Mouse (Mus musculus): ENCODE results near the gene Golph3l. TPM values are rescaled to one million over a fixed set of nuclear protein-coding genes. Genes with fewer than 3 reads are reported as not detected.
A peak's percentile ranks its signal among the peaks of the same experiment; 100 is the strongest.

The Golph3l gene
- total and polyA plus RNA-seq, 2 experiments, result 2.5 to 5.2 TPM

DNA sequence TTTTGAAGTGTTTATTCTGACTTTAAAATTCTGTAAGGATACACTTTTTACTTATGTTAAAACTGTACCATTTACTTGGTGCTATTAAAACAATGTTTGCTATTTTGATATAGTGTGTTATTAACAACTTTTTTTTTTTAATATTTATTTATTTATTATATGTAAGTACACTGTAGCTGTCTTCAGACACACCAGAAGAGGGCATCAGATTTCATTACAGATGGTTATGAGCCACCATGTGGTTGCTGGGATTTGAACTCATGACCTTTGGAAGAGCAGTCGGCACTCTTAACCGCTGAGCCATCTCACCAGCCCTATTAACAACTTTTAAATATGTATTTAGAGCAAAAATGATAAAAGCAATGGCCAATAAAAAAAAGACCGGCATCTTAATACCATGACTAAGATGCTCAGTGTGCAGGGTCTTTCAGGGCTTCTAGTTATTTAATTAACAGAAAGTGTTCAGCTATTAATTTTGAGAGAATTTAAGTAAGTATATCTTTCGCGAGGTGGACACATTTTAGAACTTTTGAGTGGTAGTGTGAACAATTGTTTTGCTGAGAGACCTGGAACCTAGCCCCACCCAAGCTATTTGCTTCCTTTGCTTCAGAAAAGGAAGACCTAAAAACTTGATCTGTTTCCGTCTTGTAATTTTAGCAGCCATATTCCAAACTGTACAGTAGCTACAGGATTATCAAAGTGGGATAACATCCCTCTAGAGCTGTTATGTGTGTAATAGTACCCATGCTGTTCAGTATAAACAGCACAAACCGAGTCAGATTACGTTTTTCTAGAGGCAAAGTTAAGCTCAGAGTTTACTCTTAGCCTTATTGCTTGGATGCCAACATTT lies 755 bp upstream of the Golph3l start:
- Histone ChIP-seq H3K9ac (ENCODE audit: low read depth, low read length) (no peak overlapping the region), H3K27ac (replicated peaks; ENCODE audit: insufficient read depth, low read depth, low read length) (no peak overlapping the region), H3K27me3 (ENCODE audit: control insufficient read depth, insufficient read depth, low read length) (no peaks in the 10 kb centered on the region), H3K36me3 (ENCODE audit: control insufficient read depth, insufficient read depth, low read length) (peaks cover 8% of the 10 kb centered on the region; the same call in 1 of the 2 replicates), H3K79me2 (ENCODE audit: control insufficient read depth, insufficient read depth, low read length) (no peaks in the 10 kb centered on the region), H3K4me1 (ENCODE audit: control insufficient read depth, insufficient read depth, low read length) (no peaks in the 10 kb centered on the region; the same call in 1 of the 2 replicates), H3K4me3 (ENCODE audit: insufficient read depth, low read depth, low read length) (peak overlapping the region; percentile 34; the same call in 1 of the 2 replicates)
- WGBS, result 54% methylated on average over 8 of the region's 8 CpGs
- DNase-seq (ENCODE audit: extremely low read depth, low read depth, low spot score), result no peak
- no peak for TF ChIP-seq POLR2A (IDR thresholded peaks at IDR 0.05; ENCODE audit: extremely low read depth, insufficient read depth, low read length)
- TF ChIP-seq CTCF (IDR thresholded peaks at IDR 0.05; ENCODE audit: low read depth, low read length), result no peak

DNA sequence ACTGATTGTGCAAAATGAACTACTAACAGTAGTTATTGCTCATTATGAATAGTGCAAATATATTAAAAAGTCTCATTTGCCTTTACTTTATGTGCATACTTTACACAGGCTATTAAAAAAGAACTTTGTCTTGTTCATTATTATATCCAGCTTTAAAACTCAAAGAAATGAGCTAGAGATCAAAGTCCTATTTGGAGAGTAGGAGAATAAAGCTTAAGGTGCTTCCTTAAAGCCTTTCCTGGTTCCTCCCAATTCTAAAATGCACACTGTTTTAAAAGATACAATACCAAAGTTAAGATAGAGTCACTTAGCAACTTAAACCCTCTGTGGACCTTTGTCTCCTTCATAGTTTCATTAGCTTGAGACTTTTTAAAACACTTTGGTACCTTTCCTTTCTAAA lies 10.0 kb downstream of the Golph3l start:
- DNase-seq (ENCODE audit: extremely low read depth, low read depth, low spot score), result no peak
- no peaks in the 10 kb centered on the region for H3K27me3 ChIP-seq (ENCODE audit: control insufficient read depth, insufficient read depth, low read length)
- H3K4me1 ChIP-seq (ENCODE audit: control insufficient read depth, insufficient read depth, low read length), result no peaks in the 10 kb centered on the region
- TF ChIP-seq POLR2A (IDR thresholded peaks at IDR 0.05; ENCODE audit: extremely low read depth, insufficient read depth, low read length) (no peak), CTCF (IDR thresholded peaks at IDR 0.05; ENCODE audit: low read depth, low read length) (no peak)
- H3K27ac ChIP-seq (replicated peaks; ENCODE audit: insufficient read depth, low read depth, low read length), result no peak overlapping the region
- H3K4me3 ChIP-seq (ENCODE audit: insufficient read depth, low read depth, low read length), result no peak overlapping the region
- peaks cover 11% of the 10 kb centered on the region for H3K36me3 ChIP-seq (ENCODE audit: control insufficient read depth, insufficient read depth, low read length)
- H3K9ac ChIP-seq (ENCODE audit: low read depth, low read length), result no peak overlapping the region
- H3K79me2 ChIP-seq (ENCODE audit: control insufficient read depth, insufficient read depth, low read length), result no peaks in the 10 kb centered on the region

GRCm38 (mm10) chr3:95601287-95601686 lies 12.6 kb downstream of the Golph3l start:
- TF ChIP-seq POLR2A (IDR thresholded peaks at IDR 0.05; ENCODE audit: extremely low read depth, insufficient read depth, low read length), result no peak
- TF ChIP-seq CTCF (IDR thresholded peaks at IDR 0.05; ENCODE audit: low read depth, low read length), result no peak
- WGBS, result 79% methylated on average over 3 of the region's 3 CpGs
- Histone ChIP-seq H3K4me3 (ENCODE audit: insufficient read depth, low read depth, low read length) (no peak overlapping the region), H3K36me3 (ENCODE audit: control insufficient read depth, insufficient read depth, low read length) (peaks cover 3% of the 10 kb centered on the region), H3K4me1 (ENCODE audit: control insufficient read depth, insufficient read depth, low read length) (no peaks in the 10 kb centered on the region), H3K27me3 (ENCODE audit: control insufficient read depth, insufficient read depth, low read length) (no peaks in the 10 kb centered on the region), H3K79me2 (ENCODE audit: control insufficient read depth, insufficient read depth, low read length) (no peaks in the 10 kb centered on the region), H3K27ac (replicated peaks; ENCODE audit: insufficient read depth, low read depth, low read length) (no peak overlapping the region), H3K9ac (ENCODE audit: low read depth, low read length) (no peak overlapping the region)
- no peak for DNase-seq (ENCODE audit: extremely low read depth, low read depth, low spot score)

GRCm38 (mm10) chr3:95606096-95606495 lies 17.4 kb downstream of the Golph3l start:
- Histone ChIP-seq H3K9ac (ENCODE audit: low read depth, low read length) (no peak overlapping the region), H3K27me3 (ENCODE audit: control insufficient read depth, insufficient read depth, low read length) (no peaks in the 10 kb centered on the region), H3K36me3 (ENCODE audit: control insufficient read depth, insufficient read depth, low read length) (peaks cover 27% of the 10 kb centered on the region), H3K27ac (replicated peaks; ENCODE audit: insufficient read depth, low read depth, low read length) (no peak overlapping the region), H3K79me2 (ENCODE audit: control insufficient read depth, insufficient read depth, low read length) (no peaks in the 10 kb centered on the region), H3K4me3 (ENCODE audit: insufficient read depth, low read depth, low read length) (no peak overlapping the region), H3K4me1 (ENCODE audit: control insufficient read depth, insufficient read depth, low read length) (no peaks in the 10 kb centered on the region)
- WGBS, result 90% methylated on average over 3 of the region's 3 CpGs
- no peak for TF ChIP-seq POLR2A (IDR thresholded peaks at IDR 0.05; ENCODE audit: extremely low read depth, insufficient read depth, low read length)
- DNase-seq (ENCODE audit: extremely low read depth, low read depth, low spot score), result no peak

DNA sequence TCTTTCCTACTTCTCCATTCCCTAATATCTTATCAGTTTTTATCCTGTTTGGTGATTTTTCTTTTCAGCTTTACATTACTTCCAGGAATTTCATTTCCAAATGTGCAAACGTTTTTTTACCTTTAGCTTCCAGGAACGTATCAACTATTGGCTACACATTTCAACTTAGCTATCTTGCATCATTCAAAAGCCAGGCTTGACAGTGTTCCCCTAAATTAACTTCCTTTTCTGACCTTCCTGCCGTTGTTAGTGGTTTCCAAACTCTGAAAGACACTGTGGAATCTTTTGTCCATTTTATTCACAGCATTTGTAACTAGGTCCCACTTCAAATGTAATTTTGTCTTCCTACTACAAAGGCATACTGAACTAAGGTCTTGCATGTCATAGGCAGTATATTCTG lies 20.5 kb downstream of the Golph3l start:
- 57% methylated on average over 3 of the region's 3 CpGs for WGBS
- H3K36me3 ChIP-seq (ENCODE audit: control insufficient read depth, insufficient read depth, low read length), result peaks cover 27% of the 10 kb centered on the region

GRCm38 (mm10) chr3:95613996-95614395 lies 25.3 kb downstream of the Golph3l start:
- Histone ChIP-seq H3K79me2 (ENCODE audit: control insufficient read depth, insufficient read depth, low read length) (no peaks in the 10 kb centered on the region), H3K36me3 (ENCODE audit: control insufficient read depth, insufficient read depth, low read length) (peaks cover 34% of the 10 kb centered on the region), H3K4me3 (ENCODE audit: insufficient read depth, low read depth, low read length) (no peak overlapping the region), H3K27ac (replicated peaks; ENCODE audit: insufficient read depth, low read depth, low read length) (no peak overlapping the region), H3K9ac (ENCODE audit: low read depth, low read length) (no peak overlapping the region), H3K27me3 (ENCODE audit: control insufficient read depth, insufficient read depth, low read length) (no peaks in the 10 kb centered on the region), H3K4me1 (ENCODE audit: control insufficient read depth, insufficient read depth, low read length) (no peaks in the 10 kb centered on the region)
- no peak for DNase-seq (ENCODE audit: extremely low read depth, low read depth, low spot score)
- 94% methylated on average over 1 of the region's 1 CpGs for WGBS
- no peak for TF ChIP-seq CTCF (IDR thresholded peaks at IDR 0.05; ENCODE audit: low read depth, low read length)
- no peak for TF ChIP-seq POLR2A (IDR thresholded peaks at IDR 0.05; ENCODE audit: extremely low read depth, insufficient read depth, low read length)

More for the DNA sequence above, 20.5 kb downstream of the Golph3l start:
- no peak overlapping the region for H3K9ac ChIP-seq (ENCODE audit: low read depth, low read length)
- H3K4me3 ChIP-seq (ENCODE audit: insufficient read depth, low read depth, low read length), result no peak overlapping the region
- TF ChIP-seq CTCF (IDR thresholded peaks at IDR 0.05; ENCODE audit: low read depth, low read length) (no peak), POLR2A (IDR thresholded peaks at IDR 0.05; ENCODE audit: extremely low read depth, insufficient read depth, low read length) (no peak)
- H3K79me2 ChIP-seq (ENCODE audit: control insufficient read depth, insufficient read depth, low read length), result no peaks in the 10 kb centered on the region
- H3K27me3 ChIP-seq (ENCODE audit: control insufficient read depth, insufficient read depth, low read length), result no peaks in the 10 kb centered on the region
- no peak for DNase-seq (ENCODE audit: extremely low read depth, low read depth, low spot score)
- H3K4me1 ChIP-seq (ENCODE audit: control insufficient read depth, insufficient read depth, low read length), result no peaks in the 10 kb centered on the region
- no peak overlapping the region for H3K27ac ChIP-seq (replicated peaks; ENCODE audit: insufficient read depth, low read depth, low read length)

Measured in liver, adult 2 months (tissue).